Mouse (Mus musculus) liver, adult (tissue): ENCODE data around the gene Morc2a.

Source experiments
- GATA4 ChIP-seq: IDR thresholded peaks from 2 replicates; pipeline ENCODE4 v1.6.1; 2014; ENCODE audit warnings: mild to moderate bottlenecking, low read length; ENCODE audit not compliant: insufficient replicate concordance

The Morc2a gene

DNA sequence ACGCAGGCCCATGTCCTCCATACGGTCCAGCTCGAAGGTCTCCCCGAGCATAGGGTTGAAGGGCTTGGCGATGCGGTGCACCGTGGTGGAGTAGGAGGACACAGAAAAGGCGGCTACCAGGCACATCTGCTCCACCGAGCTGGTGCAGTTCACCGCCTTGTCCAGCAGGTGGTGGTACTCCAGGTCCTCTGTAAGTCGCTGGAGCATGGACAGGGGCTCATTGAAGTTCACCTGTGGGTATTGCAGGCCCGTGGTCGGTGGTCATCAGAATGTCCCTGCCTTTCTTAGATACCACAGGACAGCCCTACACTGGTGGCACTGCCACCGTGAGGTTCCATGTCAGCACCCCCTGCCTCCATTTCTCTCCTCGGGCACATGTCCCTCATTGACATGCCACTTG is 65.5 kb downstream of the Morc2a start:
- TF ChIP-seq GATA4, result no peak

DNA sequence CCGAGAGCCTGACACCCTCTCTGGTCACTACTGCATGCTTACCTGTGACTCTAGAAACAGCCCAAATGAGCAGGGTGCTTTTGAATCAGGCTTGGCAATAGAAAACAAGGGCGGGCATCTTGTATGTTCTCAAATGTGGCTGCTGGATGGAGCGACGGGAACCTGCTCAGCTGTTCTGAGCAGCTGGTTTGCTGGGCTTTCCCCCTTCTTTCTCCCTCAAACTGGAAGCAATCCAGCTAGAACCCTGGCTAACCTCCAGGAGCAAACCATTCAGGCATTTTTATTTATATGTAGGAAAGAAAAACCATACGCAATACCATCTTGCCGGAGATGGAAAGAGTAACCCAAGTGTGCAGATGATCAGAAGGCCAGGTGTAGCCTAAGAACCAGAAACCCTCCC is 67.7 kb downstream of the Morc2a start:
- TF ChIP-seq GATA4, result no peak

DNA sequence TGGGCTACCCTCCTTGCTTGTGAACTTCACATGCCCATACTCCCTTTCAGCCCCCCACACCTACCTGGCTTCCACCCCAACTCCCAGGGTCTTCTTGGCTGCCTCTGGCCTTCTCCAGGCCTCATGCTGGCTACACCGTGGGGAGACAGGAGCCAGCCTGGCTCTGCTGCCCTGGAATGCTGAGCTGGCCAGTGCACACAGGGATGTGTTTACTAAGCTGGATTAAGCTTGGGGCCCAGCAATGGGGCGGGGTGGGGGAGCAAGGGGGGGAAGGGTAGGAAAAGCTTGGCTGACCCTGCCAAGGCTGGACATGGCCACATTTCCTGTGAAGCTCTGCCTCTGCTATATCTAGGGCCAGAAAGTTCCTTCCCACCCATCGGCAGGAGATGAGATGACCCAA is 73.0 kb downstream of the Morc2a start:
- no peak for TF ChIP-seq GATA4

GRCm38 (mm10) chr11:3722861-3723260 is 73.9 kb downstream of the Morc2a start:
- TF ChIP-seq GATA4, result no peak

GRCm38 (mm10) chr11:3723910-3724309 is 74.9 kb downstream of the Morc2a start:
- TF ChIP-seq GATA4, result no peak

- TF ChIP-seq GATA4, result no peak
Measured at GRCm38 (mm10) chr11:3724726-3725125, 75.7 kb downstream of the Morc2a start.

- TF ChIP-seq GATA4, result no peak
Measured at GRCm38 (mm10) chr11:3725331-3726054, 76.5 kb downstream of the Morc2a start.

DNA sequence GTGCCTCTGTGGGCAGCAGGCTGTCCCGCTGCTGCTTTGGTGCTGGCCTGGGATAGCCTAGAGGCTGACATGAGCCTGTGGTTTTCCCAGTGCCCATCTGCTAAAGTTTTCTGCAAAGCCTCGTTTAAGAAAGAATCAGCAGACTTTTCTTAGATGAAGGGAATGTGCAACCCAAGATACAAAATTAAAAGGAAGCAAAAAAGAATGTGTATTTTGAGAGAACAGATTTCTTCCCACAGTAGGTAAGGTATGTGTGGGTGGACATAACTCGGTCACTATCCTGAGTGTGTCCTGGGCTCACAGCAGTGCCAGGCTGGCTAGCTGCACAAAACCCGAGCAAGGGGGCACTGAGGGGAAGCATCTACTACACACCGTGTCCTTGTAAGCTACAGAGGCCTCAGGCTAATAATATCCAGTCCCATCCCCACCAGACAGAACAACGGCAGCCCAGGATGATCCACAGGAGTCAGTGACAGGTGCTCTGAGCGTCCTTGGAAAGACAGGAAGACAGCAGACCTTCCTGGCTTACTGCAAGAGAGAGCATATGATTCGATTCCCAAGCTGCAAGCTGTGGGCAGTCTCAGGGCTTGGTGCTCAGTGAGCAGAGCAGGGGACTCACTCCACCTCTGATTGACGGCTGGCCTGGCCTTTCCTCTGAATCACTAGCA is 78.6 kb downstream of the Morc2a start:
- TF ChIP-seq GATA4, result no peak

DNA sequence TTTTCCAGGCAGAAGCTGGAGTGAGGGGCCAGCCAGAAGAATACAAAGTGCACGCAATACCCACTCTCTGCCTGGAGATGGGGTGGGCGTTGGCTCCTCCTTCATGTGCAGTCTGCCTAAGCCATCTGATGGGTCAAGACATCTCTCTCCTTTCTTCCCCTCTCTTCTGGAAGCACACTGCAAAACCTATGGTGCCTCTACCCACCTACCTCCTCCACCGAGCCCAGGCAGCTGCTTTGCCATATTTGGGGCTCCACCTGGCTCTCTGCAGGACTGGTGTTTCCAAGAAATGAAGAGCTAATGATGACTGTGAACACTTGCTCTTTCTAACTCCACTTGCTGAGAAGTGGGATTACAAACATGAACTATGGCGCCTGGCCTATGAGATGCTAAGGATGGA is 82.5 kb downstream of the Morc2a start:
- TF ChIP-seq GATA4, result no peak

- no peak for TF ChIP-seq GATA4
Measured at GRCm38 (mm10) chr11:3733933-3734636, 85.1 kb downstream of the Morc2a start.

GRCm38 (mm10) chr11:3735715-3736114 is 86.7 kb downstream of the Morc2a start:
- TF ChIP-seq GATA4, result no peak

GRCm38 (mm10) chr11:3738778-3739177 is 89.8 kb downstream of the Morc2a start:
- no peak for TF ChIP-seq GATA4
